Mouse (Mus musculus): ENCODE measurements around the gene Ttll5.

GRCm38 (mm10) chr12:86076321-86076901 lies 252.0 kb downstream of the Ttll5 start:
- TF ChIP-seq GATA1 (IDR thresholded peaks at IDR 0.05; ENCODE audit: low read length) (no peak), TAL1 (IDR thresholded peaks at IDR 0.05; ENCODE audit: low read length) (no peak)

Measured in erythroblast, embryonic 14.5 days (primary cell).